Mouse (Mus musculus): ENCODE results near the gene 2810459M11Rik. TPM values are rescaled to one million over a fixed set of nuclear protein-coding genes. Genes with fewer than 3 reads are reported as not detected.

The 2810459M11Rik gene
- polyA plus RNA-seq, 1 experiment from 2014 or later: 8.6 TPM

GRCm38 (mm10) chr1:86058856-86059769, 13.4 kb downstream of the 2810459M11Rik start:
- Histone ChIP-seq H3K4me1 (peaks cover 11% of the 10 kb centered on the region; the same call in 1 of the 2 replicates), H3K27ac (peak overlapping the region; percentile 79), H3K4me2 (peak overlapping the region; percentile 58), H3K27me3 (replicated peaks) (no peaks in the 10 kb centered on the region), H3K4me3 (peak overlapping the region; percentile 39), H3K36me3 (replicated peaks) (no peaks in the 10 kb centered on the region), H3K9me3 (no peaks in the 10 kb centered on the region), H3K9ac (no peak overlapping the region; the same call in 1 of the 2 replicates)
- ATAC-seq (replicated peaks): peak; percentile 83
- 9% methylated on average over 21 of the region's 21 CpGs for WGBS

- H3K9me3 ChIP-seq: no peaks in the 10 kb centered on the region
- WGBS: 82% methylated on average over 6 of the region's 6 CpGs
- H3K27ac ChIP-seq: no peak overlapping the region
- ATAC-seq (replicated peaks): no peak
- H3K4me2 ChIP-seq: no peak overlapping the region
- H3K4me1 ChIP-seq: peaks cover 25% of the 10 kb centered on the region
- no peaks in the 10 kb centered on the region for H3K27me3 ChIP-seq (replicated peaks)
- H3K4me3 ChIP-seq: no peak overlapping the region
- no peaks in the 10 kb centered on the region for H3K36me3 ChIP-seq (replicated peaks)
- no peak overlapping the region for H3K9ac ChIP-seq
These were observed 16.9 kb downstream of the 2810459M11Rik start for GRCm38 (mm10) chr1:86062523-86062922.

- peak within 1 kb of the TSS; percentile 73 for H3K4me2 ChIP-seq
- H3K36me3 ChIP-seq (replicated peaks): no peaks in the 10 kb centered on the region
- WGBS: under 1% methylated on average over 47 of the region's 47 CpGs
- H3K27ac ChIP-seq: peak within 1 kb of the TSS; percentile 77
- ATAC-seq (replicated peaks): peak; percentile 94
- H3K4me3 ChIP-seq: peak within 1 kb of the TSS; percentile 90
- no peaks in the 10 kb centered on the region for H3K9me3 ChIP-seq
- no peaks in the 10 kb centered on the region for H3K27me3 ChIP-seq (replicated peaks)
- H3K4me1 ChIP-seq: peaks cover 18% of the 10 kb centered on the region
- peak within 1 kb of the TSS; percentile 73 for H3K9ac ChIP-seq
These were observed 18.8 kb downstream of the 2810459M11Rik start, which contains the start of gene Psmd1 for GRCm38 (mm10) chr1:86064271-86064991. Gene Psmd1, plus strand, starts transcription at chr1:86064387.

GRCm38 (mm10) chr1:86076565-86076964, 30.9 kb downstream of the 2810459M11Rik start:
- Histone ChIP-seq H3K9me3 (no peaks in the 10 kb centered on the region), H3K27me3 (replicated peaks) (no peaks in the 10 kb centered on the region), H3K4me1 (no peaks in the 10 kb centered on the region), H3K27ac (no peak overlapping the region), H3K36me3 (replicated peaks) (peaks cover 53% of the 10 kb centered on the region), H3K4me3 (no peak overlapping the region), H3K4me2 (no peak overlapping the region), H3K9ac (no peak overlapping the region)
- no peak for ATAC-seq (replicated peaks)
- WGBS: 89% methylated on average over 2 of the region's 2 CpGs

- Histone ChIP-seq H3K27me3 (replicated peaks) (no peaks in the 10 kb centered on the region), H3K36me3 (replicated peaks) (peaks cover 41% of the 10 kb centered on the region), H3K4me2 (no peak overlapping the region), H3K4me3 (no peak overlapping the region), H3K9me3 (no peaks in the 10 kb centered on the region), H3K27ac (no peak overlapping the region), H3K9ac (no peak overlapping the region), H3K4me1 (no peaks in the 10 kb centered on the region)
- ATAC-seq (replicated peaks): no peak
- WGBS: 87% methylated on average over 7 of the region's 7 CpGs
These were observed 48.8 kb downstream of the 2810459M11Rik start for GRCm38 (mm10) chr1:86094413-86094812.

- ATAC-seq (replicated peaks): no peak
- Histone ChIP-seq H3K4me1 (no peaks in the 10 kb centered on the region), H3K9me3 (no peaks in the 10 kb centered on the region), H3K27me3 (replicated peaks) (no peaks in the 10 kb centered on the region), H3K4me2 (no peak overlapping the region), H3K36me3 (replicated peaks) (no peaks in the 10 kb centered on the region), H3K4me3 (no peak overlapping the region), H3K9ac (no peak overlapping the region), H3K27ac (no peak overlapping the region)
- 96% methylated on average over 1 of the region's 1 CpGs for WGBS
These were observed 59.4 kb downstream of the 2810459M11Rik start for GRCm38 (mm10) chr1:86105054-86105453.

Other genes with a start within 250 kb of the 2810459M11Rik start
- 233 and 248 TPM in 2 replicates for gene Itm2c, start 151.6 kb upstream of the 2810459M11Rik start, polyA plus RNA-seq (2015; fragmentation: Nextera tagmentation; extraction: Ambion mirVana)
- gene 4933407L21Rik, start 117.4 kb upstream of the 2810459M11Rik start, polyA plus RNA-seq (2015; fragmentation: Nextera tagmentation; extraction: Ambion mirVana): 8.9 and 11.0 TPM in 2 replicates
- 0.15 and 0.17 TPM in 2 replicates for gene Gpr55, start 84.9 kb upstream of the 2810459M11Rik start, polyA plus RNA-seq (2015; fragmentation: Nextera tagmentation; extraction: Ambion mirVana)
- 0.35 and 0.52 TPM in 2 replicates for gene Spata3, start 29.0 kb upstream of the 2810459M11Rik start, polyA plus RNA-seq (2015; fragmentation: Nextera tagmentation; extraction: Ambion mirVana)
- gene Psmd1, start 18.5 kb downstream of the 2810459M11Rik start, polyA plus RNA-seq (2015; fragmentation: Nextera tagmentation; extraction: Ambion mirVana): 191 TPM in 2 replicates
- gene Htr2b, start 66.1 kb downstream of the 2810459M11Rik start, polyA plus RNA-seq (2015; fragmentation: Nextera tagmentation; extraction: Ambion mirVana): 0.11 and 0.46 TPM in 2 replicates
- gene Gm21972, start 87.8 kb downstream of the 2810459M11Rik start, polyA plus RNA-seq (2015; fragmentation: Nextera tagmentation; extraction: Ambion mirVana): 0.23 and 0.54 TPM in 2 replicates
- 35.7 and 39.7 TPM in 2 replicates for gene Armc9, start 108.9 kb downstream of the 2810459M11Rik start, polyA plus RNA-seq (2015; fragmentation: Nextera tagmentation; extraction: Ambion mirVana)